Mouse (Mus musculus) embryonic facial prominence, embryonic 10.5 days (tissue): ENCODE data around the gene Hddc3. TPM values are rescaled to one million over a fixed set of nuclear protein-coding genes. Genes with fewer than 3 reads are reported as not detected.

ENCODE experiments used
- DNase-seq: peaks from one replicate; pipeline ENCODE4 v3.0.0-alpha.2; 2017; ENCODE audit warnings: low spot score
- H3K27ac ChIP-seq: fragments of 300-500 bp; sonication (generic); replicated peaks from 2 replicates; pipeline ENCODE4 v1.5.1; 2016; ENCODE audit warnings: mild to moderate bottlenecking
- H3K27me3 ChIP-seq: fragments of 300-500 bp; sonication (generic); replicated peaks from 2 replicates; pipeline ENCODE4 v1.6.1; 2016; ENCODE audit warnings: low read depth, mild to moderate bottlenecking; ENCODE audit not compliant: poor library complexity, severe bottlenecking
- H3K36me3 ChIP-seq: fragments of 300-500 bp; sonication (generic); replicated peaks from 2 replicates; pipeline ENCODE4 v1.6.1; 2016; ENCODE audit warnings: mild to moderate bottlenecking, moderate library complexity
- H3K4me1 ChIP-seq: fragments of 300-500 bp; sonication (generic); 2 replicates; pipeline ENCODE4 v1.6.1; 2016
- H3K4me3 ChIP-seq: fragments of 300-500 bp; sonication (generic); 2 replicates; pipeline ENCODE4 v1.5.1; 2016; ENCODE audit warnings: mild to moderate bottlenecking, moderate library complexity
- H3K9me3 ChIP-seq: fragments of 300-500 bp; sonication (generic); 2 replicates; pipeline ENCODE4 v1.6.1; 2016; ENCODE audit warnings: mild to moderate bottlenecking
- WGBS: fragments of 180-500 bp; shearing (Covaris S2); methylation state at CpG from one replicate; pipeline ENCODE4 v1.1.7; 2016; 5-methylcytosine and 5-hydroxymethylcytosine counted together
- polyA plus RNA-seq: library from polyadenylated mRNA; unstranded; fragments of >200 nt; fragmentation: Nextera tagmentation; extraction: Ambion mirVana; gene quantifications from 2 replicates; pipeline ENCODE4 v1.2.1, GENCODE M21; 2016

The Hddc3 gene
- polyA plus RNA-seq, 1 experiment from 2014 or later, result 30.3 TPM

- H3K4me3 ChIP-seq, result peak overlapping the region; percentile 79
- under 1% methylated on average over 45 of the region's 45 CpGs for WGBS
- H3K36me3 ChIP-seq, result peaks cover 33% of the 10 kb centered on the region
- H3K9me3 ChIP-seq, result no peaks in the 10 kb centered on the region
- peaks cover 12% of the 10 kb centered on the region for H3K27me3 ChIP-seq
- H3K4me1 ChIP-seq, result peaks cover 41% of the 10 kb centered on the region
- peak; percentile 98 for DNase-seq
- peak overlapping the region; percentile 88 for H3K27ac ChIP-seq
Measured at GRCm38 (mm10) chr7:80339793-80340628, 2.9 kb upstream of the Hddc3 start.

GRCm38 (mm10) chr7:80340793-80341192 is 2.1 kb upstream of the Hddc3 start, which contains the start of gene Unc45a:
Gene Unc45a (minus strand): TSS chr7:80341005.
- H3K36me3 ChIP-seq, result peaks cover 31% of the 10 kb centered on the region
- peak; percentile 86 for DNase-seq
- H3K4me3 ChIP-seq, result peak within 1 kb of the TSS; percentile 79
- peaks cover 12% of the 10 kb centered on the region for H3K27me3 ChIP-seq
- 3% methylated on average over 11 of the region's 11 CpGs for WGBS
- peaks cover 41% of the 10 kb centered on the region for H3K4me1 ChIP-seq
- peak within 1 kb of the TSS; percentile 88 for H3K27ac ChIP-seq
- H3K9me3 ChIP-seq, result no peaks in the 10 kb centered on the region

- no peaks in the 10 kb centered on the region for H3K9me3 ChIP-seq
- H3K27ac ChIP-seq, result no peak overlapping the region
- WGBS, result 79% methylated on average over 7 of the region's 7 CpGs
- peaks cover 41% of the 10 kb centered on the region for H3K4me1 ChIP-seq
- H3K27me3 ChIP-seq, result peaks cover 12% of the 10 kb centered on the region
- H3K4me3 ChIP-seq, result no peak overlapping the region
- no peak for DNase-seq
- peaks cover 21% of the 10 kb centered on the region for H3K36me3 ChIP-seq
Measured at GRCm38 (mm10) chr7:80341793-80342192, 1.1 kb upstream of the Hddc3 start.

- H3K4me1 ChIP-seq, result peaks cover 49% of the 10 kb centered on the region
- H3K27ac ChIP-seq, result peak overlapping the region; percentile 91
- H3K4me3 ChIP-seq, result peak overlapping the region; percentile 73
- H3K36me3 ChIP-seq, result peaks cover 6% of the 10 kb centered on the region
- H3K27me3 ChIP-seq, result peaks cover 12% of the 10 kb centered on the region
- DNase-seq, result no peak
- 26% methylated on average over 19 of the region's 19 CpGs for WGBS
- H3K9me3 ChIP-seq, result no peaks in the 10 kb centered on the region
Measured at GRCm38 (mm10) chr7:80343270-80344018, 540 bp downstream of the Hddc3 start.

- WGBS, result 92% methylated on average over 9 of the region's 9 CpGs
- Histone ChIP-seq H3K36me3 (peaks cover 24% of the 10 kb centered on the region), H3K4me1 (peaks cover 34% of the 10 kb centered on the region), H3K27me3 (peaks cover 12% of the 10 kb centered on the region), H3K4me3 (no peak overlapping the region), H3K27ac (no peak overlapping the region), H3K9me3 (no peaks in the 10 kb centered on the region)
- DNase-seq, result no peak
Measured at GRCm38 (mm10) chr7:80346173-80346572, 3.3 kb downstream of the Hddc3 start.

GRCm38 (mm10) chr7:80346830-80347229 is 3.9 kb downstream of the Hddc3 start:
- 93% methylated on average over 5 of the region's 5 CpGs for WGBS
- Histone ChIP-seq H3K36me3 (peaks cover 30% of the 10 kb centered on the region), H3K27ac (no peak overlapping the region), H3K4me1 (peaks cover 30% of the 10 kb centered on the region), H3K9me3 (no peaks in the 10 kb centered on the region), H3K4me3 (no peak overlapping the region), H3K27me3 (peaks cover 5% of the 10 kb centered on the region)
- no peak for DNase-seq

GRCm38 (mm10) chr7:80347670-80348586 is 5.0 kb downstream of the Hddc3 start:
- no peak overlapping the region for H3K4me3 ChIP-seq
- peaks cover 25% of the 10 kb centered on the region for H3K4me1 ChIP-seq
- no peaks in the 10 kb centered on the region for H3K27me3 ChIP-seq
- no peak for DNase-seq
- H3K9me3 ChIP-seq, result no peaks in the 10 kb centered on the region
- H3K36me3 ChIP-seq, result peaks cover 40% of the 10 kb centered on the region
- 70% methylated on average over 13 of the region's 13 CpGs for WGBS
- H3K27ac ChIP-seq, result no peak overlapping the region

- WGBS, result 81% methylated on average over 2 of the region's 2 CpGs
- Histone ChIP-seq H3K4me3 (no peak overlapping the region), H3K27ac (no peak overlapping the region), H3K9me3 (no peaks in the 10 kb centered on the region), H3K27me3 (no peaks in the 10 kb centered on the region), H3K4me1 (peaks cover 17% of the 10 kb centered on the region), H3K36me3 (peaks cover 58% of the 10 kb centered on the region)
- no peak for DNase-seq
Measured at GRCm38 (mm10) chr7:80350808-80351207, 7.9 kb downstream of the Hddc3 start.

- WGBS, result 93% methylated on average over 8 of the region's 8 CpGs
- Histone ChIP-seq H3K4me1 (peaks cover 25% of the 10 kb centered on the region), H3K27ac (no peak overlapping the region), H3K4me3 (no peak overlapping the region), H3K9me3 (no peaks in the 10 kb centered on the region), H3K36me3 (peaks cover 79% of the 10 kb centered on the region), H3K27me3 (no peaks in the 10 kb centered on the region)
- DNase-seq, result no peak
Measured at GRCm38 (mm10) chr7:80352920-80353319, 10.0 kb downstream of the Hddc3 start.

GRCm38 (mm10) chr7:80356351-80356750 is 13.4 kb downstream of the Hddc3 start:
- 80% methylated on average over 13 of the region's 13 CpGs for WGBS
- peak overlapping the region; percentile 72; the same call in 1 of the 2 replicates for H3K27ac ChIP-seq
- H3K4me3 ChIP-seq, result no peak overlapping the region
- peaks cover 93% of the 10 kb centered on the region for H3K36me3 ChIP-seq
- H3K27me3 ChIP-seq, result no peaks in the 10 kb centered on the region
- DNase-seq, result no peak
- H3K4me1 ChIP-seq, result peaks cover 18% of the 10 kb centered on the region
- H3K9me3 ChIP-seq, result no peaks in the 10 kb centered on the region

GRCm38 (mm10) chr7:80357156-80357555 is 14.3 kb downstream of the Hddc3 start:
- Histone ChIP-seq H3K4me1 (peaks cover 18% of the 10 kb centered on the region), H3K9me3 (no peaks in the 10 kb centered on the region), H3K27me3 (no peaks in the 10 kb centered on the region), H3K4me3 (no peak overlapping the region), H3K36me3 (peaks cover 95% of the 10 kb centered on the region), H3K27ac (peak overlapping the region; percentile 72)
- WGBS, result 26% methylated on average over 8 of the region's 8 CpGs
- DNase-seq, result peak; percentile 42

GRCm38 (mm10) chr7:80358039-80358438 is 15.1 kb downstream of the Hddc3 start:
- H3K9me3 ChIP-seq, result no peaks in the 10 kb centered on the region
- H3K4me3 ChIP-seq, result no peak overlapping the region
- H3K27ac ChIP-seq, result 0 out of 2 replicates have a peak overlapping the region, but pooled peaks have one; percentile 24
- H3K27me3 ChIP-seq, result no peaks in the 10 kb centered on the region
- H3K36me3 ChIP-seq, result peaks cover 95% of the 10 kb centered on the region
- WGBS, result 64% methylated on average over 4 of the region's 4 CpGs
- DNase-seq, result no peak
- peaks cover 18% of the 10 kb centered on the region for H3K4me1 ChIP-seq
